Mouse (Mus musculus) lung, adult 2 months (tissue): ENCODE results near the gene Slc25a11. TPM values are rescaled to one million over a fixed set of nuclear protein-coding genes. Genes with fewer than 3 reads are reported as not detected.

Experiments
- DNase-seq: peaks from one replicate; pipeline ENCODE4 v3.0.0; 2022
- H3K4me1 ChIP-seq: fragments of 200-500 bp; 2 replicates; pipeline ENCODE4 v1.6.1; 2011; ENCODE audit warnings: low read length; ENCODE audit not compliant: control insufficient read depth, insufficient read depth
- H3K4me3 ChIP-seq: fragments of 200-500 bp; replicated peaks from 2 replicates; pipeline ENCODE3; 2011; ENCODE audit warnings: low read depth, mild to moderate bottlenecking, control low read depth, low read length; ENCODE audit errors: extremely low read depth
- CTCF ChIP-seq: fragments of 200-500 bp; IDR thresholded peaks from 2 replicates; pipeline ENCODE4 v1.5.1; 2011; ENCODE audit warnings: mild to moderate bottlenecking, low read length, control low read depth; ENCODE audit not compliant: insufficient read depth
- POLR2A ChIP-seq: fragments of 200-500 bp; IDR thresholded peaks from 2 replicates; pipeline ENCODE4 v1.6.1; 2011; ENCODE audit warnings: low read depth, mild to moderate bottlenecking, control low read depth, low read length, borderline replicate concordance; ENCODE audit errors: extremely low read depth
- WGBS: fragments of 180-500 bp; shearing (Covaris S2); methylation state at CpG from one replicate; pipeline ENCODE4 v1.1.7; 2018; 5-methylcytosine and 5-hydroxymethylcytosine counted together
- polyA plus RNA-seq: library from polyadenylated mRNA; depleted of rRNA; stranded (reverse); fragments of >200 nt; gene quantifications from 2 replicates; pipeline ENCODE4 v1.2.3, GENCODE M21; 2012; rRNA removed

Gene Slc25a11
- polyA plus RNA-seq, 1 experiment, result 113 TPM

DNA sequence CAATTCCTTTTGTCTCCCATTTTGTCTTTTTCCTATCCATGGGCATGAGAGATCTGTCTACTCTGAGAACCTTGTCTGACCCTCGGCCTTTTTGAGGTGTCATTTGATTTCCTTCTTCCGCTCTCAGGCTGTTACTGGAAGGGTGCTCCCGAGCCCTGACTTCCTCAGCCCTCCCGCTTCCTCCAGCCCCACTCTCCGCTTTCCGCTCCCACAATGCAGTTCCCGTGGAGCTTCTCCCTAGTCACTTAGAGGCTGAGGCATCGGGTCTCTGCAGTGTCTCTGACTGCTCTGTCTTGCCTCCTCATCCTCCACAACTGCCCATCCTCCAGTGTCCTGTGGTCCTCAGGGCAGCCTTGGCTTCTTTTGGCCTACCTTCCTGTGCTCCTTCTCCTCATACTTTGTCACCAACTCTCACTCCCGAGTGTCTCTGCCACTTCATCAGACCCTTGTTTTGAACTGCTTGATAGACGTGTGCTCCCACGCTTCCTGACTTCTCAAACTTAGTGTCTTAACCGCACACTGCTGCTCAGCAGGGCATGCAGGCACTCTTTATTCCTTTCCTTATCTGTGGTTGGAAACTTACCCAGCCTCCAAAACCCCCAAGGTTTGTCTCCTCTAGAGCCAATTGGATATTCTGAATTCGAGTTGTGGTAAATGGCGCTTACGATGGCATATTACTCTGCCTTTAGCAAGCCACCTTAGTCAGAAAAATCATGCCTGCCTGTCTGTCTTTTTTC is 52.9 kb downstream of the Slc25a11 start:
- 57% methylated on average over 15 of the region's 15 CpGs for WGBS
- H3K4me1 ChIP-seq, result peaks cover 19% of the 10 kb centered on the region
- TF ChIP-seq CTCF (no peak), POLR2A (no peak)
- no peak overlapping the region for H3K4me3 ChIP-seq
- DNase-seq, result no peak

Other genes with a start within 250 kb of the Slc25a11 start
- gene Pelp1, start 237.4 kb downstream of the Slc25a11 start, polyA plus RNA-seq, result 15.9 and 17.4 TPM in 2 replicates
- gene Arrb2, start 214.8 kb downstream of the Slc25a11 start, polyA plus RNA-seq, result 48.2 and 80.2 TPM in 2 replicates
- 21.6 and 26.9 TPM in 2 replicates for gene Med11, start 195.6 kb downstream of the Slc25a11 start, polyA plus RNA-seq
- gene Zmynd15, start 188.0 kb downstream of the Slc25a11 start, polyA plus RNA-seq, result 8.7 and 12.3 TPM in 2 replicates
- gene Cxcl16, start 187.5 kb downstream of the Slc25a11 start, polyA plus RNA-seq, result 67.2 and 74.6 TPM in 2 replicates
- gene Tm4sf5, start 142.2 kb downstream of the Slc25a11 start, polyA plus RNA-seq, result 0.50 and 1.00 TPM in 2 replicates
- gene Vmo1, start 132.9 kb downstream of the Slc25a11 start, polyA plus RNA-seq, result 0.20 and 0.26 TPM in 2 replicates
- gene Gltpd2, start 128.3 kb downstream of the Slc25a11 start, polyA plus RNA-seq, result 0.12 and 0.34 TPM in 2 replicates
- gene Psmb6, start 122.1 kb downstream of the Slc25a11 start, polyA plus RNA-seq, result 202 and 264 TPM in 2 replicates
- not detected in 2 replicates for gene Gm40193, start 114.5 kb downstream of the Slc25a11 start, polyA plus RNA-seq
- gene Pld2, start 107.4 kb downstream of the Slc25a11 start, polyA plus RNA-seq, result 32.4 and 47.2 TPM in 2 replicates
- gene Mink1, start 84.6 kb downstream of the Slc25a11 start, polyA plus RNA-seq, result 119 and 120 TPM in 2 replicates
- gene 4930544D05Rik, start 31.6 kb downstream of the Slc25a11 start, polyA plus RNA-seq, result 0.16 TPM in 1 of 2 replicates, not detected in the other
- gene Chrne, start 28.3 kb downstream of the Slc25a11 start, polyA plus RNA-seq, result 0.41 and 0.91 TPM in 2 replicates
- 0.70 and 1.7 TPM in 2 replicates for gene Gp1ba, start 8.4 kb downstream of the Slc25a11 start, polyA plus RNA-seq
- 116 and 146 TPM in 2 replicates for gene Rnf167, start 244 bp downstream of the Slc25a11 start, polyA plus RNA-seq
- gene Pfn1, start 7.2 kb upstream of the Slc25a11 start, polyA plus RNA-seq, result 933 and 1,129 TPM in 2 replicates
- 19.6 and 97.3 TPM in 2 replicates for gene Eno3, start 9.7 kb upstream of the Slc25a11 start, polyA plus RNA-seq
- 24.7 and 39.0 TPM in 2 replicates for gene Spag7, start 21.9 kb upstream of the Slc25a11 start, polyA plus RNA-seq
- gene Camta2, start 40.6 kb upstream of the Slc25a11 start, polyA plus RNA-seq, result 33.1 and 35.7 TPM in 2 replicates
- gene Inca1, start 52.7 kb upstream of the Slc25a11 start, polyA plus RNA-seq, result 1.6 and 2.0 TPM in 2 replicates
- 78.2 and 103 TPM in 2 replicates for gene Kif1c, start 53.1 kb upstream of the Slc25a11 start, polyA plus RNA-seq
- 1.4 and 2.3 TPM in 2 replicates for gene Zfp3, start 116.7 kb upstream of the Slc25a11 start, polyA plus RNA-seq
- 2.6 and 3.5 TPM in 2 replicates for gene Scimp, start 165.1 kb upstream of the Slc25a11 start, polyA plus RNA-seq
- gene Rabep1, start 197.3 kb upstream of the Slc25a11 start, polyA plus RNA-seq, result 3.4 TPM in 2 replicates